Mouse (Mus musculus) myocyte (in vitro differentiated cells): ENCODE data around the gene B4galt1.

Experiments used
- CEBPB ChIP-seq: IDR thresholded peaks from 2 replicates; pipeline ENCODE4 v1.6.1; 2011; ENCODE audit warnings: mild to moderate bottlenecking, moderate library complexity; ENCODE audit not compliant: poor library complexity, insufficient read depth, severe bottlenecking
- MYOG ChIP-seq, 3 experiments: IDR thresholded peaks; one replicate each; pipeline ENCODE4 v1.6.1; 2011; ENCODE audit warnings: control low read depth in 2 of 3, low read depth in 2 of 3, mild to moderate bottlenecking in 2 of 3; ENCODE audit not compliant: insufficient read length in 2 of 3, control insufficient read depth in 1 of 3, insufficient read depth in 1 of 3
- POLR2A ChIP-seq: IDR thresholded peaks from one replicate; pipeline ENCODE4 v1.6.1; 2011; ENCODE audit warnings: low read depth, mild to moderate bottlenecking, control low read depth, moderate library complexity; ENCODE audit not compliant: insufficient read length
- POLR2AphosphoS2 ChIP-seq: IDR thresholded peaks from one replicate; pipeline ENCODE4 v1.6.1; 2011; ENCODE audit warnings: low read depth, control low read depth; ENCODE audit not compliant: insufficient read length
- TCF12 ChIP-seq: IDR thresholded peaks from one replicate; pipeline ENCODE4 v1.6.1; 2011; ENCODE audit warnings: mild to moderate bottlenecking, control low read depth; ENCODE audit not compliant: poor library complexity, insufficient read depth, severe bottlenecking
- USF1 ChIP-seq: IDR thresholded peaks from one replicate; pipeline ENCODE4 v1.6.1; 2011; ENCODE audit warnings: low read depth, mild to moderate bottlenecking, control low read depth, moderate library complexity

DNA sequence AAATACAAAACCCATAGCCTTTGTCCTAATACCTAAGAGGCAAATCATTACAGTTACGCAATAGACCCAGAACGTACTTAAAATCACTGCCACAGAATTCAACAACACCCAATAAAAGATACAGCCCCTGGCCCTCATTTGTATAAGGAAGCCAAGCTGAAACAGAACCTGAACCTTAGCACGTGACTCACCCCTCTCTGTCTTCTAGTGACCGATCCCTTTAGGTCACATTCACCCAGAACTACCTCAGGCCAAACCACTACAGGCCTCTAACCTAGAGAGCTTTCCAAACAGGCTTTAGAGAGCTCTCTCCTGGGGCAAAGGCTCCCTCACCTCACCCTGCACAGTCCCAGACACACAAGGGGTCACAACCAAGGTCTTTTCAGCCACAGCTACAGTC, 6.6 kb downstream of the B4galt1 start:
- no peak for TF ChIP-seq POLR2AphosphoS2
- peak; percentile 60 for TF ChIP-seq USF1
- no peak for TF ChIP-seq POLR2A
- no peak for TF ChIP-seq TCF12
- TF ChIP-seq MYOG (IDR thresholded peaks at IDR 0.05; ENCODE audit: control insufficient read depth in 1 of 3, insufficient read depth in 1 of 3, insufficient read length in 2 of 3, low read depth in 2 of 3): no peak
- peak; percentile 90 for TF ChIP-seq CEBPB
